Mouse (Mus musculus) small intestine, adult 2 months (tissue): ENCODE results near the gene Sgms1.

Source experiments
- CTCF ChIP-seq: fragments of 200-500 bp; IDR thresholded peaks from 2 replicates; pipeline ENCODE4 v1.5.1; 2012; ENCODE audit warnings: low read depth, mild to moderate bottlenecking, control low read depth, inconsistent platforms, low read length, moderate library complexity, mixed read lengths; ENCODE audit not compliant: insufficient replicate concordance, insufficient read length; ENCODE audit errors: extremely low read depth
- POLR2A ChIP-seq: fragments of 200-500 bp; IDR thresholded peaks from 2 replicates; pipeline ENCODE4 v1.6.1; 2012; ENCODE audit warnings: low read depth, mild to moderate bottlenecking, control low read depth, inconsistent platforms, low read length, moderate library complexity

- TF ChIP-seq POLR2A (no peak), CTCF (no peak)
Observed at GRCm38 (mm10) chr19:32279400-32279799, 110.1 kb downstream of the Sgms1 start.
